Mouse (Mus musculus): ENCODE results near the gene H2al2a.

GRCm38 (mm10) chr2:18026116-18026947, 29.6 kb upstream of the H2al2a start:
- TF ChIP-seq CTCF (IDR thresholded peaks at IDR 0.05; ENCODE audit: low read depth) = no peak
- TF ChIP-seq EP300 (IDR thresholded peaks at IDR 0.05; ENCODE audit: low read depth) = no peak
